Mouse (Mus musculus): ENCODE data around the gene Dnm1. TPM values are rescaled to one million over a fixed set of nuclear protein-coding genes. Genes with fewer than 3 reads are reported as not detected.
"Not testable (repeated sequence)": the region's sequence is repeated elsewhere in the genome, so short reads cannot be mapped to it uniquely, and the experiment has no call there.

Gene Dnm1
- polyA plus RNA-seq, 1 experiment from 2014 or later, result 13.7 TPM

DNA sequence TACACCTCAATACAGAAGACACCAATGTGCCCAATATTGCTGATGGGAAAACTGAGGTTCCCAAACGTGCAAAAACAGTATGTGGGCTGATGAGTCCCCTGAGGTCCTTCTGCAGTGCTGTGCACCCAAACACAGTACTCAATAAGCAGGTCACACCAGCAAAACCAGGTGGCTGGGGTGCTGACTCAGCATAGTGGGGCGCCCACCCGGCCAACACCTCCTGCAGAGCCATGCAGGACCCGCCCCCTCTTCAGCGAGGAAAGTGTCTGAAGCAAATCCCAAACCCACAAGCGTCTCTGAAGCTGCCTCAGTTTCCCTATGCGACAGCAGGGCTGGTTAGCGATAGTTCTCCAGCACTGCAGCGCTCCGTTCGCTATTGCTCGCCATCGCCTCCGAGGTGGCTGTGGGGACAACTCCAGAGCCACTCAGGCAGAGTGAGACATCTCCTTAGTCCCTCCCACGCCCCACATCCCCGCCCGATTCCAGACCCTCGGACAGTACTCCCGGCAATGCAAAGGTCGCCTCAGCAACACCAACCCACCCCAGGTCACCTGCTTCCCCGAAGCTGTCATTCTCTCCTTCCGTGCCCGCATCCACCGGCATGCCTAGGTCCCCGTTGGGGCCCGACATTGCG is 28.1 kb upstream of the Dnm1 start:
- Histone ChIP-seq H3K9me3 (replicated peaks) (no peaks in the 10 kb centered on the region), H3K36me3 (ENCODE audit: poor library complexity, severe bottlenecking) (peaks cover 38% of the 10 kb centered on the region), H3K9ac (peak overlapping the region; percentile 68), H3K27me3 (peaks cover 12% of the 10 kb centered on the region), H3K27ac (no peak overlapping the region), H3K4me1 (peaks cover 12% of the 10 kb centered on the region), H3K4me3 (peak overlapping the region; percentile 64), H3K4me2 (peak overlapping the region; percentile 85)
- ATAC-seq, result peak; percentile 57
- WGBS, result 1% methylated on average over 27 of the region's 27 CpGs

DNA sequence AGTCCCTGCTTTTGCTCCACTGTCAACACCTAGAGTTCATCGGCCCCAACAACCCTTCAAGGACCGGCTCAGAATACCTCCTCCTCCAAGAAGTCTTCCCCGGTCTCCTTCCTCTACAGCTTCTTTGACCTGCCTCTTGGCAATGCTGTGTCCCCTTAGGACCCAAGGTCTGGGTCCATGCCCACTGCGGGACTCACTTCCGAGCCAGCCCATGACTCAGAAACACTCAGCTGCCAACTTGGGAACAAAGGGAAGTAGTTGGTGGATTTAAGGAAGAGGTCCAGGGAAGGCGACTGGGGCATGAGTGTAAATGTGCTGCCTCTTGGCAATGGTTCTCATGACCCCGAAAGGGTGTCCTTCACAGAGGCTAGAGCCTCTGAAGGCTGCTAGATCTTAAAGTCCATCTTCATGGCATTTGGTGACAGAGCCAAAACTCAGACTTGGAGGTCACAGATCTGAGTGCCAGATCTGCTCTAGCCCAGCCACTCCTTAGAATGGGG is 26.9 kb upstream of the Dnm1 start:
- no peak overlapping the region for H3K4me3 ChIP-seq
- no peak overlapping the region for H3K4me2 ChIP-seq
- H3K4me1 ChIP-seq, result peaks cover 12% of the 10 kb centered on the region
- 90% methylated on average over 7 of the region's 7 CpGs for WGBS
- no peak overlapping the region for H3K9ac ChIP-seq
- ATAC-seq, result no peak
- no peak overlapping the region for H3K27ac ChIP-seq
- no peaks in the 10 kb centered on the region for H3K9me3 ChIP-seq (replicated peaks)
- peaks cover 12% of the 10 kb centered on the region for H3K27me3 ChIP-seq
- peaks cover 50% of the 10 kb centered on the region for H3K36me3 ChIP-seq (ENCODE audit: poor library complexity, severe bottlenecking)

DNA sequence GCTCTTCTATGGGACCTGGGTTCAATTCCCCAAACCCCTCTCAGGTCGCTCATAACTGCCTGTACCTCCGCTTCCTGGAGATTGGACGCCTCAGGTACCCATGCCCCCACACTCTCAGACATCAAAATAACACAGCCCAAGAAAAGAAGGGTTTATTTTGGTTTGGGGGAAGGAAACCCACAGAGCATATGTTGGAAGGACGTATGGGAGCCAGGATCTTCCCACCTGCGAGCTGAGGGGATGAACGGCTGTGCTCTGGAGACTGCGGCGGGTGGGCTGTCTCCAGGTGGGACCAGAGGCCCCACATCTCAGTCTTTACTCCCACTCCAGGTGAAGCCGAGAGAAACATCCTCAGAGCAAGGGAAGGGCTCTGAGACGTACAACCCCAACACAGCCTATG is 23.8 kb upstream of the Dnm1 start:
- WGBS, result 94% methylated on average over 10 of the region's 10 CpGs
- Histone ChIP-seq H3K4me1 (peaks cover 9% of the 10 kb centered on the region), H3K27me3 (no peaks in the 10 kb centered on the region), H3K27ac (no peak overlapping the region), H3K4me3 (no peak overlapping the region), H3K9ac (no peak overlapping the region), H3K9me3 (replicated peaks) (no peaks in the 10 kb centered on the region), H3K36me3 (ENCODE audit: poor library complexity, severe bottlenecking) (peaks cover 79% of the 10 kb centered on the region), H3K4me2 (no peak overlapping the region)
- ATAC-seq, result no peak

DNA sequence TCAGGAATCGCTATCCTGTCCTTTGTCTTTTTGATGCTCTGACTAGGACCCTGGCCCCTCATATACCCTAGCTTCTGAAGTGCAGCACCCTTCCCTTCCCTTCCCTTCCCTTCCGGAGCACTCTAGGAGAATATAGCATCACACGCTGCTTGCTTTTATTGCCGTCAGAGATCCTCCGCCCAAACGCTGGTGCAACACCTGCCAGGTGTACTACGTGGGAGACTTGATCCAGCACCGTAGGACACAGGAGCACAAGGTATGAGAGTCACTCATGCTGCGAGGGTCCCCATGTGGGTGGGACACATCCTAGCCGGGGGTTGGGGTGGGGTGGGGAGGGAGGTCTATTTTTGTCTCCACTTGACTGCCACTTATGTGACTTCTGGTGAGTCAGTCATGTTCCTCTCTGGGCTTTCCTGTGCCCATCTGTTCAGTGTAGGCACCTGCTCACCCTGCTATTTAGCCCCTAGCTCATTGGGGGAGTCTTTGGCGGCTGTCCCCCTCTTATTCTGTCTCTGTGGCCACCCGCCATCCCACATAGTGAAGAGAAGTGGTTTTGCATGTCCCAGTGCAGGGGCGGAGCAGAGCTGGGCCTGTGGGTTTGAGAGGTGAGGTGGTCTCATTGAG is 22.3 kb upstream of the Dnm1 start:
- ATAC-seq, result no peak
- no peak overlapping the region for H3K4me2 ChIP-seq
- no peak overlapping the region for H3K27ac ChIP-seq
- no peak overlapping the region for H3K9ac ChIP-seq
- H3K4me3 ChIP-seq, result no peak overlapping the region
- H3K9me3 ChIP-seq (replicated peaks), result no peaks in the 10 kb centered on the region
- no peaks in the 10 kb centered on the region for H3K4me1 ChIP-seq
- H3K27me3 ChIP-seq, result no peaks in the 10 kb centered on the region
- WGBS, result 91% methylated on average over 13 of the region's 13 CpGs
- peaks cover 94% of the 10 kb centered on the region for H3K36me3 ChIP-seq (ENCODE audit: poor library complexity, severe bottlenecking)

DNA sequence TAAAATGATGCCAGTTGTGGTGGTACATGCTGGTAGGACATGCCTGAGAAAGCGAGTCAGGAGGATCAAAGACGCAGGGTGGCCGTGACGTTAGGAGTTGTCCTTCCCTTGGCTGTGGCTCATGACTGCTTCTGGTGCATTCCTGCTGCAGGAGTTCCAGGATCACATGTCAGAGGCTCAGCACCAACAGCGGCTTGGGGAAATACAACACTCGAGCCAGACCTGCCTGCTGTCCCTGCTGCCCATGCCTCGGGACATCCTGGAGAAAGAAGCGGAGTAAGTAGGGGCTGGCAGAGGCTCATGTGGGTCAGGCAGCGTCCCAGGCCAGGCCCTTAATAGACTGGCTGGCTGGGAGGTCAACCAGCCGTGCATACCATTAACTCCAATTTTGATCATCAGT is 21.1 kb upstream of the Dnm1 start:
- no peaks in the 10 kb centered on the region for H3K9me3 ChIP-seq (replicated peaks)
- peaks cover 98% of the 10 kb centered on the region for H3K36me3 ChIP-seq (ENCODE audit: poor library complexity, severe bottlenecking)
- WGBS, result 89% methylated on average over 10 of the region's 10 CpGs
- no peak overlapping the region for H3K4me2 ChIP-seq
- ATAC-seq, result no peak
- no peaks in the 10 kb centered on the region for H3K27me3 ChIP-seq
- H3K4me1 ChIP-seq, result no peaks in the 10 kb centered on the region
- no peak overlapping the region for H3K9ac ChIP-seq
- no peak overlapping the region for H3K27ac ChIP-seq
- no peak overlapping the region for H3K4me3 ChIP-seq

DNA sequence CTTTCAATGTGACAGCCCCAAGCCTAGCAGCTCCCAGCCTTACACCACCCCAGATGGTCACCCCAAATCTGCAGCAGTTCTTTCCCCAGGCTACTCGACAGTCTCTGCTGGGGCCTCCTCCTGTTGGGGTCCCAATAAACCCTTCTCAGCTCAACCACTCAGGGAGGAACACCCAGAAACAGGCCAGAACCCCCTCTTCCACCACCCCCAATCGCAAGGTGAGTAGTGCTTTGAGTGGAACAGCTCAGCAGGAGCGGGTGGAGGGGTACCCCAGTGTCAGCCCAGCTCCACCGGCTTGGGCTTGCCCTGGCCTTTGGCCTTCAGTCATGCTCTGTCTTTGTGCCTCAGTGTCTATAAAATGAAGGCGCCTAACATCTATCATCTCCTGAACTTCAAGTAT is 14.2 kb upstream of the Dnm1 start:
- H3K4me3 ChIP-seq, result no peak overlapping the region
- peaks cover 78% of the 10 kb centered on the region for H3K36me3 ChIP-seq (ENCODE audit: poor library complexity, severe bottlenecking)
- H3K27me3 ChIP-seq, result no peaks in the 10 kb centered on the region
- no peak overlapping the region for H3K27ac ChIP-seq
- no peaks in the 10 kb centered on the region for H3K9me3 ChIP-seq (replicated peaks)
- H3K4me2 ChIP-seq, result no peak overlapping the region
- WGBS, result 95% methylated on average over 5 of the region's 5 CpGs
- H3K4me1 ChIP-seq, result peaks cover 14% of the 10 kb centered on the region
- ATAC-seq, result no peak
- H3K9ac ChIP-seq, result no peak overlapping the region

DNA sequence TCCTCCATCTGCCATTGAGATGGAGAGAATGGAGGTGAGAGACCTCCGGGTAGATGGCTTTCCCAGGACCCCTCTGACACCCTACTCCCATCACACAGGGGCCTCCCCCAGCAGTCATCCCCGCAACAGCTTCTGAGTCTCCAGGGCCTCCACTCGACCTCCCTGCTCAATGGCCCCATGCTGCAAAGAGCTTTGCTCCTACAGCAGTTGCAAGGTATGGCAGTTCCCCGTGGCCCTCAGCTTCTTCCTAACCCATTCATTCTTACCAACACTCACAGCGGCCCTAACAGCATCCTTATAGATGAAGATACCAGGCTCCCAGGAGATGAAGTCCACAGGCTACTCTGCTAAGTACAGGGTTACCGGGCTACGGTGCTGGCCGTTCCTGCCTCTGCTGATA is 11.0 kb upstream of the Dnm1 start:
- whole genome bisulfite sequencing, result 86% methylated on average over 8 of the region's 8 CpGs
- Histone ChIP-seq H3K36me3 (ENCODE audit: poor library complexity, severe bottlenecking) (peaks cover 46% of the 10 kb centered on the region), H3K4me2 (peak overlapping the region; percentile 77), H3K27ac (no peak overlapping the region), H3K4me3 (peak overlapping the region; percentile 83), H3K9me3 (replicated peaks) (no peaks in the 10 kb centered on the region), H3K27me3 (peaks cover 9% of the 10 kb centered on the region), H3K4me1 (peaks cover 26% of the 10 kb centered on the region), H3K9ac (peak overlapping the region; percentile 86)
- no peak for ATAC-seq

DNA sequence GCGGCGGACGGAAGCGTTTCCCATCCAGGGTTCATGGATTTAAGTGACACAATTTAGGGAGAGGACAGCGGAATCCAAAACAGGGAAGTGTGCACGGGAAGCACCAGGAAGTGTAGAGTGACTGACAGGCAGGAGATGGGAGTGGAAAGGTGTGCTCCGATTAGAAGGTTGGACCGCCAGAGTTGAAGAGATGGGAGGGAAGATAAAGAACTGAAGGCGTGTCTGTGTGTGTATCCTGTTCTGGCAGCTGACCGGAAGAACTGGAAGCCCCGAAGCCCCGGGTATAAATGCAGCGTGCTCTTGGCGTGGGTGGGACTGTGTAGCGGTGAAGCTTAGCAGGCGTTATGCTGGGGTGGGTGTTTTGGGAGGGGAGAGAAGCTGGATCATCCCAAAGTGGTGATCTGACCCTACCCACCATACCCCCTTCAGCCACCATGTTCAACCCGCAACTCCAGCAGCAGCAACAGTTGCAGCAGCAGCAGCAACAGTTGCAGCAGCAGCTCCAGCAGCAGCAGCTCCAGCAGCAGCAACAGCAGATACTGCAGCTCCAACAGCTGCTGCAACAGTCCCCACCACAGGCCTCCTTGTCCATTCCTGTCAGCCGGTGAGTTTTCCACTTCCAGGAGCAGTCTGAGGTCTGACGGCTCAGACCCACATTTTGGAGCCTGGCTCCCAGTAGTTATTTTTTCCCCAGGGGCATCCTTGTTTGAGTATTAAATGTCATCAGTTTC is 10.4 kb upstream of the Dnm1 start:
- 11% methylated on average over 19 of the region's 19 CpGs for WGBS
- Histone ChIP-seq H3K36me3 (ENCODE audit: poor library complexity, severe bottlenecking) (peaks cover 41% of the 10 kb centered on the region), H3K4me2 (peak overlapping the region; percentile 77), H3K4me3 (peak overlapping the region; percentile 83), H3K4me1 (peaks cover 26% of the 10 kb centered on the region), H3K9me3 (replicated peaks) (no peaks in the 10 kb centered on the region), H3K27me3 (peaks cover 9% of the 10 kb centered on the region), H3K9ac (peak overlapping the region; percentile 86), H3K27ac (peak overlapping the region; percentile 75)
- peak; percentile 19; the same call in 1 of the 2 replicates for ATAC-seq

DNA sequence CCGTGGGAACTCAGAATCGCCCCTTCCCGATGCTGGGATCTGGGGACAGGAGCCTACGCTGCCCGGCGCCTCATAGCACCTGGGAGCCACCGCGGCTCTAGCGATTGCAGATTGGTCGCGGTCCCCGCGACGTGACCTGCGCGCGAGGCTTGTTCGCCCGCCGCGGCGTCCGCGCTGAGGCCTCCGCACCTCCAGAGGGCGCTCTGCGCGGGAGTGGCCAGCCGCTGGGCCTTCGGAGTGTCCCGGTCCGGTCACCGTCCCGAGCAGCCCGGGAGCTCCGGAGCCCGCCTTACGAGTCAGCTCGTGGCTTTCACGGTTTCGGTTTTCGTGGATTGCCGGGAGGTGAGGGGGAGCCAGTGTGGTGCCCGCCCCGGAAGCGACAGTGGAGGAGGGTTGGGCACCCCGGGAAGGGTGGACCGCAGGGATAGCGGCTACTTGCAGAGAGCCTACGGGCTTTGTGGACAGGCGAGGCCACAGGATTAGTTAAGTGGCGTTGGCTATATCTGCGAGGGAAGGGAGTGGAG is 9.7 kb upstream of the Dnm1 start:
- Histone ChIP-seq H3K4me3 (peak overlapping the region; percentile 83), H3K4me2 (peak overlapping the region; percentile 77), H3K27ac (peak overlapping the region; percentile 75), H3K9ac (peak overlapping the region; percentile 86), H3K9me3 (replicated peaks) (no peaks in the 10 kb centered on the region), H3K4me1 (peaks cover 26% of the 10 kb centered on the region), H3K27me3 (peaks cover 9% of the 10 kb centered on the region), H3K36me3 (ENCODE audit: poor library complexity, severe bottlenecking) (peaks cover 35% of the 10 kb centered on the region)
- under 1% methylated on average over 53 of the region's 53 CpGs for whole genome bisulfite sequencing
- ATAC-seq, result peak; percentile 81

DNA sequence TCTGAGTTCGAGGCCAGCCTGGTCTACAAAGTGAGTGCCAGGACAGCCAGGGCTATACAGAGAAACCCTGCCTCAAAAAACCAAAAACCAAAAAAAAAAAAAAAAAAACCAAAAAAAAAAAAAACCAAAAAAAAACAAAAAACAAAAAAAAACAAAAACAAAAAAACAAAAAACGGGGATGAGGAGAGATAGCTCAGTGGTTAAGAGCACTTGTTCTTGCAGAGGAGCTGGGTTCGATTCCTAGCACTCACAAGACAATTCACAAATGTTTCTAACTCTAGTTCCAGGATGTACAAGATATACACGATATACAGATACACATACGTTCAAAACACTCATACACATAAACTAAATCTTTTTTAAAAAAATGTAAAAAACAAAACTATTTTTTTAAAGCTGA is 9.1 kb upstream of the Dnm1 start:
- H3K9me3 ChIP-seq (replicated peaks); H3K27ac ChIP-seq; H3K27me3 ChIP-seq; ATAC-seq: not testable (repeated sequence)
- peaks cover 26% of the 10 kb centered on the region for H3K4me1 ChIP-seq
- H3K4me2 ChIP-seq, result peak overlapping the region; percentile 77
- 55% methylated on average over 5 of the region's 5 CpGs for WGBS
- H3K9ac ChIP-seq, result peak overlapping the region; percentile 86
- H3K36me3 ChIP-seq (ENCODE audit: poor library complexity, severe bottlenecking), result peaks cover 29% of the 10 kb centered on the region
- peak overlapping the region; percentile 83 for H3K4me3 ChIP-seq

DNA sequence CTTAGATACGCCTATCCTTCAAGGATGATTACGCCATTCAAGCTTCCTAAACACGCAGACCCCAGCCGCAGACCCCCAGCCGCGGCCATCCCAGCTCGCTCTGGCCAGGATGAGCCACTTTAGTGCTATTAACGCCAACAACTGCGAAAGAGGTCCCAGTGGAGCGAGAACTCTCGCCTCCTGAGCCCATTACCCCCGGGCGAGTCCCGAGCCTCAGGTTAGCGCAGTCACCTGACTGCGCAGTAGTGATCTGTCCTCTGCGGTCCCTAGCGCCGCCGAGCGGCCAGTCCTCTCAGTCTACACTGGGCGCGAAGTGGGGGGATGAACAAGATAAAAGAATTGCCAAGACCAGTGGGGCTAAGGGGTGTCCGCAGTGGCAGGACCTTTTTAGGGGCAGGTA is 8.3 kb upstream of the Dnm1 start:
- H3K4me2 ChIP-seq, result peak overlapping the region; percentile 62
- H3K9ac ChIP-seq, result peak overlapping the region; percentile 50; the same call in 1 of the 2 replicates
- H3K9me3 ChIP-seq (replicated peaks), result no peaks in the 10 kb centered on the region
- under 1% methylated on average over 24 of the region's 24 CpGs for WGBS
- peaks cover 20% of the 10 kb centered on the region for H3K36me3 ChIP-seq (ENCODE audit: poor library complexity, severe bottlenecking)
- no peak overlapping the region for H3K27ac ChIP-seq
- H3K27me3 ChIP-seq, result peaks cover 9% of the 10 kb centered on the region
- peak overlapping the region; percentile 33 for H3K4me3 ChIP-seq
- peaks cover 26% of the 10 kb centered on the region for H3K4me1 ChIP-seq
- ATAC-seq, result peak; percentile 39; the same call in 1 of the 2 replicates

DNA sequence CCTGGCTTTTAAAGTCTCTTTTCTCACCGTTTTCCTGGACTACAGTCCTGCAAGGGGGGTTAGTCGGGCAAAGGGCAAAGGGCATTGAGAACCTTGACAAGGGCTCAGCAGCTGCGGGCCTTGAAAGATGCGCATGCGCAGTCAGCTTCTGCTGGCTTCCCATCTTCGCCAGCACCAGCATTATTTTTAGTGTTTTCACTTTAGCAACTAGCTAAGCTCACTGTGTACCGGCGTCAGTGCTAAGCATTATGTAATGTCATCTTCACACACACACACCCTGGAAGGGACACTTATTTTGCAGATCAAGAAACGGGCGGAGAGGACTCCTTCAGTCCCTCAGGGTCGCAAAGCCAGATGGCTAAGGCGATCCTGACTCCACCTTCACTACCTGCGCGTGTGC is 7.6 kb upstream of the Dnm1 start:
- no peak for ATAC-seq
- Histone ChIP-seq H3K9me3 (replicated peaks) (no peaks in the 10 kb centered on the region), H3K36me3 (ENCODE audit: poor library complexity, severe bottlenecking) (peaks cover 14% of the 10 kb centered on the region), H3K27ac (no peak overlapping the region), H3K9ac (peak overlapping the region; percentile 24; the same call in 1 of the 2 replicates), H3K27me3 (peaks cover 9% of the 10 kb centered on the region), H3K4me3 (peak overlapping the region; percentile 33), H3K4me2 (peak overlapping the region; percentile 62), H3K4me1 (peaks cover 26% of the 10 kb centered on the region)
- 5% methylated on average over 14 of the region's 14 CpGs for WGBS
